Mouse (Mus musculus) colon, adult 2 months (tissue): Measurements from ENCODE around the gene Lxn. TPM values are rescaled to one million over a fixed set of nuclear protein-coding genes. Genes with fewer than 3 reads are reported as not detected.

Experiments used
- polyA plus RNA-seq: library from polyadenylated mRNA; depleted of rRNA; stranded (reverse); fragments of >200 nt; gene quantifications from 2 replicates; pipeline ENCODE4 v1.2.3, GENCODE M21; 2012; rRNA removed

Lxn gene
- polyA plus RNA-seq = 53.5 and 58.1 TPM in 2 replicates

GRCm38 (mm10) chr3:67463450-67464372 lies at the start of gene Lxn:
Gene Lxn, minus strand, starts transcription at chr3:67463926.

GRCm38 (mm10) chr3:67429999-67430380 lies 33.7 kb downstream of the Lxn start, which contains the start of gene Gfm1:
Gene Gfm1, plus strand, starts transcription at chr3:67430096.

Other genes with a start within 250 kb of the Lxn start
- not detected in 2 replicates for gene Mlf1, start 89.8 kb downstream of the Lxn start, polyA plus RNA-seq
- not detected in 2 replicates for gene Gm17402, start 88.8 kb downstream of the Lxn start, polyA plus RNA-seq
- gene Gfm1, start 33.8 kb downstream of the Lxn start, polyA plus RNA-seq = 11.1 and 13.1 TPM in 2 replicates
- 2.1 and 2.2 TPM in 2 replicates for gene Rarres1, start 51.6 kb upstream of the Lxn start, polyA plus RNA-seq
- 38.9 and 42.0 TPM in 2 replicates for gene Mfsd1, start 118.8 kb upstream of the Lxn start, polyA plus RNA-seq